Mouse (Mus musculus): Measurements from ENCODE around the gene Itpkb. TPM values are rescaled to one million over a fixed set of nuclear protein-coding genes. Genes with fewer than 3 reads are reported as not detected.
A peak's percentile ranks its signal among the peaks of the same experiment; 100 is the strongest.

The Itpkb gene
- polyA plus RNA-seq, 1 experiment from 2014 or later = 6.9 TPM

DNA sequence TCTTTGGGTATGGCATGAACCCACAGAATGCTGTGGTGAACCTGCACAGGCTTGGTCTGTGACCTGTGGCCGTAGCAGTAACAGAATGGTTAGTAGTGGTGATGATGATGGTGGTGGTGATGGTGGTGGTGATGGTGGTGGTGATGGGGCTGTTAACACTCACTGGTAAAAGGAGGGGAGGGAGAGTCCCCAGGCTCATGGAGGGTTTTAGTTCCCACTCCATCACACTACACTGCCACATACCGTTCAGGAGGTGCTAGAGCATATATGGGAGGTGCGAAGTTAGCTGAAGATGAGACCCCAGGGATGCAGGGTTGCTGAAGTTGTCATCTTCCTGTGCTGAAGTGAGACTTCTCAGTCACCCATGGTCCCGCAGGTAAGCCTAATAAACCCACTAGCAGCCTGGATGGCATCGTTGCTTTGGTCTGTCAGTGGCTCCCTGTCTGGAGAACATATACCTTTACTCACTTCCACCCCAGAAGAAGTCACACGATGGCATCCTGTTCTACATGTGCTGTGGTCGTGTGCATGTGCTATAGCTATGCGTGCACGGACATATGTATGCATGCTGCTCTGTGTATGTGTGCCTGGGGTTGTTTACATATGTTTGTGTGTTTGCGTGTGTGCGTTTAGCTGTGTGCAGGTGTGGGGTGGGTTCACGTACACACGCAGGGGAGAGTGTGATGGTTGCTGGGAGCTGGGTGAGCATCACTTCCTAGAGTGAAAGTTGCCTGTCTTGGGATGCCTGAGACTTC, 24.9 kb downstream of the Itpkb start:
- H3K27me3 ChIP-seq (replicated peaks) = no peaks in the 10 kb centered on the region
- no peaks in the 10 kb centered on the region for H3K9me3 ChIP-seq
- H3K27ac ChIP-seq = no peak overlapping the region
- no peak for ATAC-seq
- no peak overlapping the region for H3K4me3 ChIP-seq (replicated peaks)
- H3K9ac ChIP-seq = no peak overlapping the region
- H3K36me3 ChIP-seq = no peaks in the 10 kb centered on the region
- peaks cover 23% of the 10 kb centered on the region for H3K4me1 ChIP-seq (replicated peaks)
- no peak overlapping the region for H3K4me2 ChIP-seq (replicated peaks)
- WGBS = 85% methylated on average over 13 of the region's 13 CpGs

DNA sequence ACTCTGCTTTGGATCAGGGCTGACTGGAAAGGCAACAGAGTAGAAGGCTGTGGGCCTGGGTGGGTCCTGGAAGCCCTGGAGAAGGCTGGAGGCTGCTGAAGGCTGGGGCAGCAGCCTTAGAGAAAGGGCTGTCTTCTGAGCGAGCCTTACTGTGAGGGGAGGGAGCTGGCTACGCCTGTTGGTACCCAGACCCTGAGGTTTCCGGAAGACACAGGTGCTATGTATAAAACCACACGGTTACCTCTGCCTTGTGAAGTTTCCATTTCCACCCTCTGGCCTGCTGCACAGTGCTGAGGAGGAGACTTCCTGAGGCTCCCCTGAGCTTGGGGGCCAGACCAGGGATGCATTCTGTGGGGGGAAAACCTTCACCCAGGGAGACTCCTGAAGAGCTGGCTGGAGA, 25.9 kb downstream of the Itpkb start:
- WGBS = 71% methylated on average over 4 of the region's 4 CpGs
- no peak overlapping the region for H3K27ac ChIP-seq
- ATAC-seq = no peak
- H3K27me3 ChIP-seq (replicated peaks) = no peaks in the 10 kb centered on the region
- H3K9me3 ChIP-seq = no peaks in the 10 kb centered on the region
- peaks cover 23% of the 10 kb centered on the region for H3K4me1 ChIP-seq (replicated peaks)
- no peak overlapping the region for H3K9ac ChIP-seq
- H3K4me3 ChIP-seq (replicated peaks) = no peak overlapping the region
- no peaks in the 10 kb centered on the region for H3K36me3 ChIP-seq
- no peak overlapping the region for H3K4me2 ChIP-seq (replicated peaks)

DNA sequence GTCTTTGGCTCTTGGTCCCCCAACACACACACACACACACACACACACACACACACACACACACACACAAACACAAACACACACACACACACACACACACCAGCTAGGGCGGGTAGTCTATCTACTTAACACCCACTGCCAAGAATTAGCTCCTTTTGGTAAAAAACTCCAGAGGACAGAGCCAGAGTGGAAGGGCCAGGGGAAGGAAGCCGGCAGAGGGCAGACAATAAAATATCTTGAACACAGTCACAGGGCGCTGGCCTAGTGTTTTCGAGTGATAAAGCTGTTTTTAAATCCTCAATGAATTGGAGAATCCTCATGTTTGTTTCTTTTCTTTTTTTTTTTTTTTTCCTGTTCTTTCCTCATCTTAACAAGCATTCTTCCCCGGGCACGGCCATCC, 26.6 kb downstream of the Itpkb start:
- Histone ChIP-seq H3K27ac (no peak overlapping the region), H3K27me3 (replicated peaks) (no peaks in the 10 kb centered on the region), H3K9me3 (no peaks in the 10 kb centered on the region), H3K4me3 (replicated peaks) (no peak overlapping the region), H3K36me3 (no peaks in the 10 kb centered on the region), H3K4me1 (replicated peaks) (peaks cover 23% of the 10 kb centered on the region), H3K4me2 (replicated peaks) (no peak overlapping the region), H3K9ac (no peak overlapping the region)
- 59% methylated on average over 6 of the region's 6 CpGs for WGBS
- ATAC-seq = no peak

DNA sequence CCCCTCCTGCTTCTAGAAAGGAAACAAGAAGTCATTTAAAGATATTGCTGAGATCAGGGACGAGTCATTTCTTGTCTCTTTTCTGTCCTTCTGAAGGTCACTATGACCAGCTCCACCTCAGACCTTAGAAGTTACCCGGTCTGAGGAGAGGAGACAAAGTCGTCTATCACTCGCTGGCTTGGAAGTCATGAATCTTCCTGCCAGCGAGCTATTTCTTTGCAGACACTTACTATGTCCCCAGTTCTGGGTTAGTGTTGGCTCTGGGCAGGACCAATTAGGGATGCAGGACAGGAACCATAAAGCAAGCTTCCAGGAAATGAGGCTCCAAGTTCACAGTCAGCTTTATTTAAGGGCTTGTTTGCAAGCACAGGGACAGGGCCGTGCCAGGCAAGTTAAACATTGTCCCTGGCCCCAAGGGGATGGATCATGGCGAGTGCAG, 27.6 kb downstream of the Itpkb start:
- no peak overlapping the region for H3K4me2 ChIP-seq (replicated peaks)
- 55% methylated on average over 7 of the region's 7 CpGs for WGBS
- peak overlapping the region; percentile 32; the same call in 1 of the 2 replicates for H3K27ac ChIP-seq
- no peak overlapping the region for H3K4me3 ChIP-seq (replicated peaks)
- no peak overlapping the region for H3K9ac ChIP-seq
- 0 out of 2 replicates have a peak, but pooled peaks have one; percentile 20 for ATAC-seq
- no peaks in the 10 kb centered on the region for H3K36me3 ChIP-seq
- peaks cover 23% of the 10 kb centered on the region for H3K4me1 ChIP-seq (replicated peaks)
- H3K9me3 ChIP-seq = no peaks in the 10 kb centered on the region
- no peaks in the 10 kb centered on the region for H3K27me3 ChIP-seq (replicated peaks)

DNA sequence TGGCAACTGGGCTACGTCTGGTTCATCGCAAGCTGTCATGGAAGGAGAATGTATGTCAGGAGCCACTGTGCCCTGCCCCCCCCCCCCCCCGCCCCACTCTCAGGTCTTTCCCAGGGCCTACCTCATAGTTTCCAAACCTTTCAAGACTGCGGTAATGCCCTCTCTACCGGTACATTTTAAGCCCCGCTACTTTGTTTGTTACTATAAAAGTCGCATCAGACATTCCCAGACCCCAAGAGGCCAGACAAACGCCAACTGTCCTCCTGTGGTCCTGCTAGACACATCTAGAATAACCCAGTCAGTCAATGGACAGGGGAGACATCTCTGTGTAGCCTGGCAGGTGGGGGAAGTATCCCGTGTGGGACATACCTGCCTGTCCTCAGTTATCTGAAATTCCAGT, 28.2 kb downstream of the Itpkb start:
- ATAC-seq = no peak
- 75% methylated on average over 9 of the region's 9 CpGs for WGBS
- Histone ChIP-seq H3K9ac (no peak overlapping the region), H3K36me3 (no peaks in the 10 kb centered on the region), H3K27ac (no peak overlapping the region), H3K9me3 (no peaks in the 10 kb centered on the region), H3K4me1 (replicated peaks) (peaks cover 26% of the 10 kb centered on the region), H3K27me3 (replicated peaks) (no peaks in the 10 kb centered on the region), H3K4me2 (replicated peaks) (no peak overlapping the region), H3K4me3 (replicated peaks) (no peak overlapping the region)

DNA sequence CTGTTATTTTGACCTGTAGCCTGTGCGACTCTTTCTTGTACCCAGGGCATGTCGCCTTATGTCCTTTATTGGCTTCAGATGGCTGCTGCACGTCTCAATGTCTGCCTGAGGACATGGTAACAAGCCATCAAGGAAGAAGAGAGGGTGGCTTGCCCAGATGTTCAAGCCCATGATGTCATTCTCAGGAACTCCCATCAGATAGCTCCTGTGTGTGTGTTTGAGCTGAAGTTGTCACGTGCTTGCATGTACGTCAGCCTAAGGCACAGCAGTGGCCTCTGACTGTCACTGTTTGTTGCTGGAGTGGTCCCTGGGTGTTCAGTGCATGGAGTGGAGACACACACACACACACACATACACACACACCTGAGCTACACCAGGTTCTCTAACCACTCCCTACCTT, 29.0 kb downstream of the Itpkb start:
- no peak overlapping the region for H3K9ac ChIP-seq
- ATAC-seq = no peak
- H3K9me3 ChIP-seq = no peaks in the 10 kb centered on the region
- H3K27me3 ChIP-seq (replicated peaks) = no peaks in the 10 kb centered on the region
- H3K4me1 ChIP-seq (replicated peaks) = peaks cover 32% of the 10 kb centered on the region
- H3K27ac ChIP-seq = no peak overlapping the region
- WGBS = 76% methylated on average over 5 of the region's 5 CpGs
- H3K36me3 ChIP-seq = no peaks in the 10 kb centered on the region
- H3K4me3 ChIP-seq (replicated peaks) = no peak overlapping the region
- H3K4me2 ChIP-seq (replicated peaks) = no peak overlapping the region

DNA sequence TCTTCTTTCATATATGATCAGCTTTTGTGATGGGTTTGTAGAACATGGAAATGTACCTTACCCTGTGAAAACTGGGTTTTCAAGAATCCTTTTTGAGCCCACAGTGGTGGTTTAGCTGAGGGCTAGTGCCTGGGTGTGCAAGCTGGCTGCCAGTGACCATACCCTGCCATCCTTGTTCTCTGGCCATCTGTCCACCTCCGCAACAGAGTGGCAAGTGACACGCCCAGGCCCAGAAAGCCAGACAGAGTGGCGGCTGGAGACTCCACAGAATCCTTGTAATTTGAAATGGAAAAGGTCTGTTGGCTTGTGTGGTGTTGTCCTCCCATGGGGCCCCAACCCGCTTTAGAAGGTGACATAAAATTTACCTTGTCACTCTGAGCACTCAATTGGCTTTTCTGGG, 31.9 kb downstream of the Itpkb start:
- Histone ChIP-seq H3K4me3 (replicated peaks) (no peak overlapping the region), H3K9ac (no peak overlapping the region), H3K4me2 (replicated peaks) (no peak overlapping the region), H3K27ac (no peak overlapping the region), H3K9me3 (no peaks in the 10 kb centered on the region), H3K36me3 (no peaks in the 10 kb centered on the region), H3K27me3 (replicated peaks) (no peaks in the 10 kb centered on the region), H3K4me1 (replicated peaks) (peaks cover 32% of the 10 kb centered on the region)
- 93% methylated on average over 4 of the region's 4 CpGs for WGBS
- no peak for ATAC-seq

DNA sequence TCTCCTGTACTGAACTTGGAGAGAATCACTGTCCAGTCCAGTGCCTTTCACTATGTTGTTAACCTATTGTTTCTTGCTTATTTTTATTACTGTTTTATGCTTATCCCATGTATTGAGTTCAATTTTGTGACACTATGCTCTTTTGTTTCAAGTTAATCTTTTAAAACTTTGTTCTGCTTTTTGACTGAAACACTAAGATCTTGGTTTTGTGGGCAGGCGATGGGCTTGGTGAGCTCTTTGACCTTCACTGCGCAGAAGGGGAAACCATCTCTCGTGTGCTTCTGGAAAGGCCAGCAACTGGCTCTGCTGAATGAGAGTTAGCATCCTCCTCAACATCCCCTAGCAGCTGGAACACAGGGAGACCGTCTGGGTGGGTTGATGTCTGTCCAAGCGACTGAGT, 32.6 kb downstream of the Itpkb start:
- 66% methylated on average over 5 of the region's 5 CpGs for WGBS
- no peak overlapping the region for H3K4me2 ChIP-seq (replicated peaks)
- H3K9ac ChIP-seq = no peak overlapping the region
- peaks cover 35% of the 10 kb centered on the region for H3K4me1 ChIP-seq (replicated peaks)
- H3K4me3 ChIP-seq (replicated peaks) = no peak overlapping the region
- 0 out of 2 replicates have a peak overlapping the region, but pooled peaks have one; percentile 1 for H3K27ac ChIP-seq
- H3K36me3 ChIP-seq = no peaks in the 10 kb centered on the region
- no peaks in the 10 kb centered on the region for H3K27me3 ChIP-seq (replicated peaks)
- no peak for ATAC-seq
- no peaks in the 10 kb centered on the region for H3K9me3 ChIP-seq

DNA sequence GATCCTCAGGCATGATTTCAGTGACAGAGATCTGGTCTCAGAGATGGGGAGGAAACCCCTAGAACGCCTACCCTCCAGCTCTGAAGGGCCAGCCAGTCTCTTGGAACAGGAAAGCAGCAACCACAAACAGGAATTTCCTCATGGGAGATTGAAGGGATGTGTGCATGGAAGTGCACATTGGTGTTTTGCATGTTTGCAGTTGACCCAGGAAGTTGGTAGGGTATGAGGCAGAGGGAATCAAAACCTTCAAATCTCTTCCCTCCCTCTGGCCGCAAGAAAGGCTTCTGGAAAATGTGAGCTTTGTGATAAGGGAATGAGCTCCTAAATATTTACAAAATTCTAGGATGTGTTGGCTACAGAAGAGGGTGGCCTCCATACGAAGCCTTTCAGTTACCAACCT, 33.0 kb downstream of the Itpkb start:
- H3K36me3 ChIP-seq = no peaks in the 10 kb centered on the region
- no peak overlapping the region for H3K4me2 ChIP-seq (replicated peaks)
- H3K9ac ChIP-seq = no peak overlapping the region
- ATAC-seq = no peak
- 0 out of 2 replicates have a peak overlapping the region, but pooled peaks have one; percentile 1 for H3K27ac ChIP-seq
- no peaks in the 10 kb centered on the region for H3K9me3 ChIP-seq
- peaks cover 34% of the 10 kb centered on the region for H3K4me1 ChIP-seq (replicated peaks)
- no peaks in the 10 kb centered on the region for H3K27me3 ChIP-seq (replicated peaks)
- no peak overlapping the region for H3K4me3 ChIP-seq (replicated peaks)
- WGBS = 55% methylated on average over 3 of the region's 3 CpGs

DNA sequence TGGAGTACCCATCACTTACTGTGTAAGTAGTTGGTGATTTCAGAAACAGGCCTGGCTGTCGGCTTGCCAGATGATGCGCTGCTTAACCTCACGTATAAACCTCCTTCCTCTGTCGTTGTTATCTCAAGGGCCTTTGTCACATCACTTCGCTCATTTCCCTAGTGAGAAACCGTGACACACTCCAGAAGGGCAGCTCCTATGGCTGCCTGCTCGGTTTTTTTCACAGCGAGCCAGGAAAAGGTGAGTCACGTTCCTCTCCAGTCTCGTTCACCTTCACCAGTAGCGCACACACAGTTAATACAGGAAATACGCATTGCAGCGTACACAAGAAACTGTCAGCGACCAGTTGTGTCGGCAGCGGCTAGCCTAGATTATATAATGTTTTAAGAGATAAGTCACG, 33.7 kb downstream of the Itpkb start:
- ATAC-seq = 0 out of 2 replicates have a peak, but pooled peaks have one; percentile 26
- Histone ChIP-seq H3K9ac (no peak overlapping the region), H3K36me3 (no peaks in the 10 kb centered on the region), H3K4me2 (replicated peaks) (peak overlapping the region; percentile 77; the same call in 1 of the 2 replicates), H3K9me3 (no peaks in the 10 kb centered on the region), H3K27ac (peak overlapping the region; percentile 45; the same call in 1 of the 2 replicates), H3K4me3 (replicated peaks) (no peak overlapping the region), H3K27me3 (replicated peaks) (no peaks in the 10 kb centered on the region), H3K4me1 (replicated peaks) (peaks cover 35% of the 10 kb centered on the region)
- whole genome bisulfite sequencing = 35% methylated on average over 17 of the region's 17 CpGs

DNA sequence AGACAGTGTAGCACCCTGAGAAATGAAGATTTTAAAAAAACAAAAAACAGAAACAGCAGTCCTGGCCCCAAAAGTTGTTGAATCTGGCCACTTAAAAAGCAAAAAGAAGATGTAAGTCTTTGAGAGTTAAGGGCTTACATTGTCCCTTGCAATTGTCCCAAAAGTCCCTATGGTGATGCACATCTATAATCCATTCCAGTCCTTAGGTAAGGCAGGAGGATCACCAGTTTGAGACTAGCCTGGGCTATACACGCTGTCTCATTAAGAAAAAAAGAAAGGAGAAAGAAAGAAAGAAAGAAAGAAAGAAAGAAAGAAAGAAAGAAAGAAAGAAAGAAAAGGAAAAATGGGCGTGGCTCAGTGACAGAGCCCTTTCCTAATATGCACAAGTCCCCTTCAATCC, 34.4 kb downstream of the Itpkb start:
- Histone ChIP-seq H3K4me3 (replicated peaks) (peak overlapping the region; percentile 43), H3K27me3 (replicated peaks) (no peaks in the 10 kb centered on the region), H3K4me1 (replicated peaks) (peaks cover 35% of the 10 kb centered on the region), H3K27ac (peak overlapping the region; percentile 83), H3K4me2 (replicated peaks) (peak overlapping the region; percentile 77), H3K9ac (no peak overlapping the region), H3K36me3 (no peaks in the 10 kb centered on the region), H3K9me3 (no peaks in the 10 kb centered on the region)
- no peak; the same call in 1 of the 2 replicates for ATAC-seq
- 27% methylated on average over 2 of the region's 2 CpGs for WGBS

DNA sequence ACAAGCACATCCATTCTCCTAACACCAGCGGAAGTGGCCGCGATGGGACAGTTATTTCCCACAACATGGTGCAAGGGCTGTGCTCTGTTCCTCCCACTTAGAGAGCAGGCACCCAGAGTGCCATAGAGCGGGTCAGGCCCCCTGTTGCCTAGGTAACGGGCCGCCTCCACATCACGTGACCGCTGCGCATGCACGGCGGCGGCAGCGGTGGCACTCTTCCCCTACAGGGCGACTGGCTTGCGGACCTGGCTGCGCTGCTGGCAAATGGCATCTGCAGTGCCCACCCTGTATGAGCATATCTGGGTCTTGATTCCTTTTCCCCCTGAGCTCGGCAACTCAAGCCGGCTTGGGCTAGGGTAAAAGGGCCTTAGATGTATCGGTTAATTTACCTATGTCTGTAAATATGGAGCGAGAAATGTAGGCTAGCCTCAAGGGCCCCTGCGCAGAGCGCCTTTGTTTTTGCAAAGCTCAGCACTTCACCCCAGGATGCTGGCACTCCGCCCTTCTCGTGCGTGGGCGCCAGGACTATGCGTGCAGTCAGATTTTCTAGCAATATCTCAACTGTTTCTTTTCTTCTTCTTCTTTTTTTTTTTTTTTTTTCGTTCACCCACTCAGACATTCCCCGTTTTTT, 35.0 kb downstream of the Itpkb start:
- Histone ChIP-seq H3K9ac (no peak overlapping the region; the same call in none of the 2 replicates), H3K27ac (peak overlapping the region; percentile 83), H3K4me3 (replicated peaks) (peak overlapping the region; percentile 43), H3K4me1 (replicated peaks) (peaks cover 35% of the 10 kb centered on the region), H3K4me2 (replicated peaks) (peak overlapping the region; percentile 77), H3K27me3 (replicated peaks) (no peaks in the 10 kb centered on the region), H3K36me3 (no peaks in the 10 kb centered on the region), H3K9me3 (no peaks in the 10 kb centered on the region)
- 1% methylated on average over 29 of the region's 29 CpGs for WGBS
- ATAC-seq = peak; percentile 97
